Mouse (Mus musculus) heart, adult 2 months (tissue): ENCODE data around the gene Fam162a.

ENCODE experiments used
- CTCF ChIP-seq: fragments of 200-600 bp; IDR thresholded peaks from 2 replicates; pipeline ENCODE4 v1.8.1; 2022; ENCODE audit warnings: antibody characterized with exemption, mild to moderate bottlenecking, moderate library complexity
- POLR2A ChIP-seq: fragments of 200-500 bp; IDR thresholded peaks from 2 replicates; pipeline ENCODE4 v1.6.1; 2011; ENCODE audit warnings: mild to moderate bottlenecking, low read depth, low read length, control low read depth; ENCODE audit not compliant: insufficient read depth

DNA sequence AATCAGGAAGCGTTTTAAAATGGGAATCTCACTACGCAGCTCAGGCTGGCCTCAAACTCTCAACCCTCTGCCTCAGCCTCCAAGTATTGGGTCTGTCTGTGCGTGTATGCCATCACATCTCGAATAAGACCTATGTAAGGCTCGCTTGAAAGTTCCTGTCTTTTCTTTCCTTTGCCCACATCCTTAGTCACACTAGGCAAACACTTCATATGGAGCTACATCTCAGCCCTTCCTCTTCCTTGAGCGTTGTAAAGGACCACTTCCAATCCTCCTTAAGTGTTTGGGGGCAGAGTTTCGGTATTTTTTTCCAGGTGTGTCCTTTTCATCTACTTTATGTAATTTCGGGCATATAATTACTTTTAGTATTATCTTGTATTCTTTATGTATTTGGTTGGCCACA lies 16.5 kb downstream of the Fam162a start:
- TF ChIP-seq CTCF (no peak), POLR2A (no peak)
